Mouse (Mus musculus) midbrain, embryonic 14.5 days (tissue): ENCODE measurements around the gene Rdx. TPM values are rescaled to one million over a fixed set of nuclear protein-coding genes. Genes with fewer than 3 reads are reported as not detected.
A peak's percentile ranks its signal among the peaks of the same experiment; 100 is the strongest.

Experiments
- ATAC-seq: fragments of 200-750 bp; cut with Nextera tagmentation; 2 replicates; pipeline ENCODE4 v1.8.0; 2017; ENCODE audit warnings: moderate number of reproducible peaks, moderate library complexity; ENCODE audit not compliant: low FRiP score, low TSS enrichment
- DNase-seq: peaks from one replicate; pipeline ENCODE4 v3.0.0-alpha.2; 2015
- H3K27ac ChIP-seq: fragments of 300-500 bp; sonication (generic); replicated peaks from 2 replicates; pipeline ENCODE4 v1.5.1; 2014; ENCODE audit warnings: mild to moderate bottlenecking, low read depth, low read length, moderate library complexity
- H3K27me3 ChIP-seq: fragments of 300-500 bp; sonication (generic); 2 replicates; pipeline ENCODE4 v1.6.1; 2014; ENCODE audit warnings: low read length, control low read depth, mixed read lengths; ENCODE audit not compliant: control insufficient read depth, insufficient read depth
- H3K36me3 ChIP-seq: fragments of 300-500 bp; sonication (generic); 2 replicates; pipeline ENCODE4 v1.6.1; 2014; ENCODE audit warnings: low read length, control low read depth; ENCODE audit not compliant: control insufficient read depth, insufficient read depth
- H3K4me1 ChIP-seq: fragments of 300-500 bp; sonication (generic); 2 replicates; pipeline ENCODE4 v1.6.1; 2014; ENCODE audit warnings: mild to moderate bottlenecking, antibody characterized with exemption, low read length, control low read depth; ENCODE audit not compliant: control insufficient read depth, insufficient read depth
- H3K4me2 ChIP-seq: fragments of 300-500 bp; sonication (generic); 2 replicates; pipeline ENCODE4 v1.6.1; 2014; ENCODE audit warnings: mild to moderate bottlenecking, low read length, moderate library complexity
- H3K4me3 ChIP-seq: fragments of 300-500 bp; sonication (generic); replicated peaks from 2 replicates; pipeline ENCODE4 v1.5.1; 2014; ENCODE audit warnings: low read depth, low read length
- H3K9ac ChIP-seq: fragments of 300-500 bp; sonication (generic); replicated peaks from 2 replicates; pipeline ENCODE4 v1.6.1; 2014; ENCODE audit warnings: mild to moderate bottlenecking, low read length, moderate library complexity
- H3K9me3 ChIP-seq: fragments of 300-500 bp; sonication (generic); 2 replicates; pipeline ENCODE4 v1.6.1; 2016; ENCODE audit warnings: low read length, control low read depth, mixed read lengths; ENCODE audit not compliant: control insufficient read depth
- WGBS: fragments of 180-500 bp; shearing (Covaris S2); extraction: QIAGEN DNeasy Blood & Tissue Kit; methylation state at CpG from one replicate; pipeline ENCODE4 v1.1.7; 2014; 5-methylcytosine and 5-hydroxymethylcytosine counted together
- polyA plus RNA-seq: library from polyadenylated mRNA; unstranded; fragments of >200 nt; fragmentation: Nextera tagmentation; extraction: Ambion mirVana; gene quantifications from 2 replicates; pipeline ENCODE4 v1.2.1, GENCODE M21; 2014

Gene Rdx
- polyA plus RNA-seq, 1 experiment from 2014 or later = 114 TPM

DNA sequence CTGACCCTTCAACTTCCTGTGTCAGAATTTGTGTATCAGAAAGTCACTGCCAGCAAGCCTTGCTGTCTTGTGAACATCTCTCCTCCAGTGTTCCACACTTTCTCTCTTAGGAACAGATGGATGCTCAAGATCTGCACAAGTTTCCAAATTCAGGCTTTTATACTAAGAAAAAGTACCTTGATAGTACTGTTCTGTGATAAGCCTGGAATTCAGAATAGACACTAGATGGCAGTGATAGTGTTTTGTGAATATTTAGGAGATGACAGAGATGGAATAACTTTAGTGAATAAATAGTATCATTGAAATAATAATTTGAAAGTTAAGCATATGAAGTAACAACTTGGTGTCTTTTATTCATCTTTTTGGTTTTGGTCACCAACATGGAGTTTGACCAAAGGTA, 25.2 kb downstream of the Rdx start:
- Histone ChIP-seq H3K4me3 (no peak overlapping the region), H3K9me3 (no peaks in the 10 kb centered on the region), H3K9ac (no peak overlapping the region), H3K27me3 (no peaks in the 10 kb centered on the region), H3K4me2 (no peak overlapping the region), H3K27ac (no peak overlapping the region), H3K4me1 (no peaks in the 10 kb centered on the region), H3K36me3 (peaks cover 61% of the 10 kb centered on the region)
- ATAC-seq (no peak), DNase-seq (peak; percentile 29)

GRCm38 (mm10) chr9:52076089-52076488, 29.1 kb downstream of the Rdx start:
- Histone ChIP-seq H3K36me3 (peaks cover 52% of the 10 kb centered on the region), H3K4me2 (no peak overlapping the region), H3K4me1 (no peaks in the 10 kb centered on the region), H3K9ac (no peak overlapping the region), H3K27me3 (no peaks in the 10 kb centered on the region), H3K9me3 (no peaks in the 10 kb centered on the region), H3K27ac (no peak overlapping the region), H3K4me3 (no peak overlapping the region)
- ATAC-seq = no peak
- DNase-seq = no peak
- WGBS = 66% methylated on average over 2 of the region's 2 CpGs

DNA sequence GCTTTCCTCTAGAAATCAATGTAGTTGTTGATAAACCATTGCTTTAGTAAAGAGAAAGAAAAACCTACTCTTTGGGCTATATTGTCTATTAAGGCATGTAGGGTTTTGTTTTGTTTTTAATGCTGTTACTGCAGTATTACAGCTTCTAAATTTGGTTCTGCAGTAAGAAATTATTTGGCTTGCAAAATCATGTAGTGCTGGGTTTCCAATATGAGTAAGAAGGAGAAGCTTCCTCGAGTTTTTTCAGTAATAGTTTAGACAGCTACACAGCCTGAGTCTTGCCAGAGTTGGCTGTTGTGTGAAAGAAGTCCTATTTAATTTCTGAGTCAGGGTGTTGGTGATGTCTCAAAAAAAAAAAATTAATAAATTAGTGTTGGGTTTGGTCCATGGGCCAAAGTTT, 30.7 kb downstream of the Rdx start:
- WGBS = 95% methylated on average over 1 of the region's 1 CpGs
- no peak for DNase-seq
- Histone ChIP-seq H3K4me1 (no peaks in the 10 kb centered on the region), H3K4me2 (no peak overlapping the region), H3K9me3 (no peaks in the 10 kb centered on the region), H3K36me3 (peaks cover 54% of the 10 kb centered on the region), H3K27ac (no peak overlapping the region), H3K9ac (no peak overlapping the region), H3K4me3 (no peak overlapping the region), H3K27me3 (no peaks in the 10 kb centered on the region)
- ATAC-seq = no peak

DNA sequence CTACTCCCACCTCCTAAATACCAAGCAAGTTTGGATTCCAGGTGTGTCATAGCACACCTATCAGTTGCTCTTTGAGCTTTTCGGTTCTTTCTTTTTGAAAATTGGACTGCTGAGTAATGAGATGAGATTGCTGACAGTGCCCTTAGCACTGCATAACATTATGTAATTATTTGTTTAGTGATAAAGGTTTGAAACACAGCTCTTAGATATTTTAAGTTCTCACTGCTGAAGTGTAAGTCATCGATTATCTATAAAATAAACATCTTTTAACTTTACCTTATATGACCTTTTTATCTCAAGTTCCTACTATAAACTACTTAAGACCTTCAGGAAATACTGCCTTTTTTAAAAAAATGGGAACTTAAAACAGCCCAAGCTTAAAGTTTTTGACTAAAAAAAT, 35.0 kb downstream of the Rdx start:
- no peaks in the 10 kb centered on the region for H3K27me3 ChIP-seq
- H3K27ac ChIP-seq = no peak overlapping the region
- 97% methylated on average over 2 of the region's 2 CpGs for WGBS
- H3K4me2 ChIP-seq = no peak overlapping the region
- H3K4me3 ChIP-seq = no peak overlapping the region
- DNase-seq (no peak), ATAC-seq (no peak)
- H3K9ac ChIP-seq = no peak overlapping the region
- no peaks in the 10 kb centered on the region for H3K4me1 ChIP-seq
- peaks cover 59% of the 10 kb centered on the region for H3K36me3 ChIP-seq
- no peaks in the 10 kb centered on the region for H3K9me3 ChIP-seq

DNA sequence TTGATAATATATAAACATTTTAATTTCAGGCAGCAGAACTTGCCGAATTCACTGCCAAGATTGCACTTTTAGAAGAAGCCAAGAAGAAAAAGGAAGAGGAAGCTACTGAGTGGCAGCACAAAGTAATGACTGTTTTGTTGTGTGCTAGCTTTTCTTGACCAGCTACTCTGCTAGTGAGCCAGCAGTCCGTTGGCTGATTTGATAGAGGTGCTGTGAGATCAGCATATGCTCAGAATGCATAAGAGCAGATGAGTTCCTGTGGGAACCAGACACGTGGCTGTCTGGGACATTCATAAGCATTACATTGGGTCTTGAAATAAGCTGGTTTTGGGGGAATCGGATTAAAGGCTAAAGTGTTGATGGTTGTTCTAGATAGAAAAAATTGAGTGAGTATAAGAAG, 35.4 kb downstream of the Rdx start:
- no peak overlapping the region for H3K9ac ChIP-seq
- no peaks in the 10 kb centered on the region for H3K27me3 ChIP-seq
- 78% methylated on average over 4 of the region's 4 CpGs for WGBS
- no peak overlapping the region for H3K4me3 ChIP-seq
- no peak overlapping the region for H3K4me2 ChIP-seq
- no peak overlapping the region for H3K27ac ChIP-seq
- no peaks in the 10 kb centered on the region for H3K4me1 ChIP-seq
- DNase-seq (no peak), ATAC-seq (no peak)
- no peaks in the 10 kb centered on the region for H3K9me3 ChIP-seq
- H3K36me3 ChIP-seq = peaks cover 61% of the 10 kb centered on the region

- H3K4me3 ChIP-seq = no peak overlapping the region
- DNase-seq (no peak), ATAC-seq (no peak)
- H3K4me1 ChIP-seq = no peaks in the 10 kb centered on the region
- no peaks in the 10 kb centered on the region for H3K9me3 ChIP-seq
- H3K4me2 ChIP-seq = no peak overlapping the region
- H3K9ac ChIP-seq = no peak overlapping the region
- H3K27me3 ChIP-seq = no peaks in the 10 kb centered on the region
- peaks cover 15% of the 10 kb centered on the region for H3K36me3 ChIP-seq
- H3K27ac ChIP-seq = no peak overlapping the region
- WGBS = 93% methylated on average over 9 of the region's 9 CpGs
Observed at GRCm38 (mm10) chr9:52091752-52092151, 44.8 kb downstream of the Rdx start.

DNA sequence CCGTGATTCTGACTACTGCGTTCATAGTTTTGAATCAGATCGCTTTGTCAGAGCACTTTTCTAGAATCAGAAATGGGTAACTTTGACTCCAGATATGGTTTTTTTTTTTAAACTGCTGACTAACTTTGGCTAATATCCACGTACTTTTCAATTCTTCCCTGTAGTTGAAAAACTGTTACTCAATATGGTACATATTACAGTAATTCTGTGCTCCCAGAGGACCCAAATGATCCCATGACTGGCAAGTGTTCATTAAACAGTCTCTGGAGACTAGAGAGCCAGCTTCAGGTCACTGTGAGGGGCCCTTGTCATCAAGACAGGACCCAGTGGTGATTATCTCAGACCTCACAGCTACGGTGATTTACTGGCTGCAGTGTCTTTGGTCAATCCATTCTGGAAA, 45.3 kb downstream of the Rdx start:
- ATAC-seq (no peak), DNase-seq (no peak)
- 91% methylated on average over 5 of the region's 5 CpGs for WGBS
- Histone ChIP-seq H3K9ac (no peak overlapping the region), H3K27ac (no peak overlapping the region), H3K4me1 (no peaks in the 10 kb centered on the region), H3K4me2 (no peak overlapping the region), H3K9me3 (no peaks in the 10 kb centered on the region), H3K36me3 (peaks cover 9% of the 10 kb centered on the region), H3K4me3 (no peak overlapping the region), H3K27me3 (no peaks in the 10 kb centered on the region)

- no peaks in the 10 kb centered on the region for H3K9me3 ChIP-seq
- no peaks in the 10 kb centered on the region for H3K4me1 ChIP-seq
- no peak overlapping the region for H3K4me2 ChIP-seq
- H3K4me3 ChIP-seq = no peak overlapping the region
- H3K9ac ChIP-seq = no peak overlapping the region
- no peaks in the 10 kb centered on the region for H3K27me3 ChIP-seq
- WGBS = 71% methylated on average over 8 of the region's 8 CpGs
- no peak for DNase-seq
- no peak for ATAC-seq
- H3K27ac ChIP-seq = no peak overlapping the region
- H3K36me3 ChIP-seq = peaks cover 1% of the 10 kb centered on the region; the same call in 1 of the 2 replicates
Observed at GRCm38 (mm10) chr9:52093108-52093507, 46.1 kb downstream of the Rdx start.

DNA sequence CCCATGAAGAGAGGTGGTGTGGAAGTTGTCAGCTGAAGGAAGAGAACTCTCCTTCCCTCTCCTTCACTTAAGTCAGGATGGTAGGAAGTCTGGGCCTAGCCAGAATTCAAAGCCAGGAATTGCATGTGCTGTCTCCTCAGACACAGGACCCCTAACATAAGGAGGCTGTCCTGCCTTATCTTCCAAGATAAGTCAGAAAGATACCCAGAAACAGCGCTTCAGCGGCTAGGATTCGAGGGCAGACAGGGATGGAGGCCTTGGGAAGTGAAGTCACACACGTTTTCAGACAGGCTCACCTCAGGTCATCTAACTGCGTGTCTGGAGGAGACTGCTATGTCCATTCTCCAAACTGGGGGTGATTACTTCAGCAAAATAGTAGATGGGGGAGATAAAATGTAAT, 47.0 kb downstream of the Rdx start:
- ATAC-seq (no peak), DNase-seq (no peak)
- H3K9ac ChIP-seq = no peak overlapping the region
- no peak overlapping the region for H3K4me3 ChIP-seq
- 92% methylated on average over 5 of the region's 5 CpGs for WGBS
- no peaks in the 10 kb centered on the region; the same call in 1 of the 2 replicates for H3K36me3 ChIP-seq
- no peaks in the 10 kb centered on the region for H3K27me3 ChIP-seq
- H3K4me2 ChIP-seq = no peak overlapping the region
- no peak overlapping the region for H3K27ac ChIP-seq
- no peaks in the 10 kb centered on the region for H3K9me3 ChIP-seq
- no peaks in the 10 kb centered on the region for H3K4me1 ChIP-seq
